Mouse (Mus musculus): ENCODE measurements around the gene Mme. TPM values are rescaled to one million over a fixed set of nuclear protein-coding genes. Genes with fewer than 3 reads are reported as not detected.
A peak's percentile ranks its signal among the peaks of the same experiment; 100 is the strongest.

Gene Mme
- total RNA-seq, 2 experiments from 2014 or later, result 10.5 to 11.1 TPM

DNA sequence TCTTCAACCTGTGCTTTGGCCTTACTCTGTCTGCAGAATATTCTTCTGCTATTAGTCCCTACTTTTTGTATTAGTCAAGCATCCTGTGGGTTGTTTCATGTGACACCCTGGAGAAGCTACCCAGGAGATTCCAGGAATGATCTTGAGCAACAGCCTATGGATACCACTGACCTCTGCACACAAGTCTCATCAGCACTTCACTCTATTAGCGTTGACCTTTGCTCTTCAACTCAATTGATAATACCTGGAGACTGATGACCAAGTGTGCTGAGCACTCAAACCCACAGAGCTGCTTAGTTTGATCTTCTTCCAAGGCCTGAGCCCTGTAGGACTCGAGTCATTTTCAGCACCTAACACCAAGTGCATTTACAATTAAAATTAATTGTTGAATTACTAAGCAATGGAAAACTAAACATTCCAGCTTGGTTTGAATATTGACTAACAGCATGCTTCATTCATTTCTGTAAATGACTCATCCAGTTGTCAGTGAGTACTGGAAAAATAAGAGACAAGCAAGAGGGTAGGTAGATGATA, 107.6 kb downstream of the Mme start:
- DNase-seq, result no peak
- intact Hi-C loops (cut with DNase I), result no loop called here

DNA sequence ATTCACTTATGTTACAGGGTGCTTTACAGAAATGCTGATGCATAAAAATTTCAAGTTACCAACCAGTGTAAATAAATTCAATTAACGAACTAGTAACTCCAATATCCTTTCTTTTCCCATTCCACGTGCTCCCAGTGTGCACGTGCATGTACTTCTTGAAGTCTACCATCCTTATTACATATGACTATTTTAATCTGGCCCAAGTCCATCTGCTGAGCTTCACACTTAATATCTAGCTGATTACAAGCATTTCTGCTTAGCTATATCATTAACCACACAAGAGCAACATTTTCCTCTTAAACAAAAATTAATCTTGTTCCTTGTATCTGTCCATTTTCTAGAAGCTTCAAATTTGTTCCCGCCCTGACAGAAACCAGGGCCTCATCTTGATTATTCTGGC, 108.9 kb downstream of the Mme start:
- DNase-seq, result no peak

DNA sequence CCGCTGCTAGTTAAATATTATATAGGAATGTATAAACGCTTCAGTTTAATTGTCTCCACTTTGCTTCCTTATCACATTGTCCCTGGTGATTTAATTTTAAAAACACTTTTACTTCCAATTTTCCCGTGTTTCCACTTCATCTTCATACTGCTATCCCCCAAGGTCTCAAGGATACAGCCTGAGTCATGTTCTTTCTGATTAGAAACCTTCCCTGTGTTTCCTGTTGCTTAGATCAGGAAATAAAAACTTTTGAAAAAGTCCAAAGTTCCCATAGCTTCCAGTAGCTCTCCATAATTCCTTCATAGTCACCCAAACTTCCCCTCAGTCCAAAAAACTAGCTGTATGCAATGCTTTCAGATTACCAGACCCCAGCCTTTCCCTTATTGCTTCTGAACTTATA, 109.4 kb downstream of the Mme start:
- DNase-seq, result no peak
- intact Hi-C loops (cut with DNase I), result no loop called here

More for the DNA sequence above, 108.9 kb downstream of the Mme start:
- intact Hi-C loops (cut with DNase I), result no loop called here

DNA sequence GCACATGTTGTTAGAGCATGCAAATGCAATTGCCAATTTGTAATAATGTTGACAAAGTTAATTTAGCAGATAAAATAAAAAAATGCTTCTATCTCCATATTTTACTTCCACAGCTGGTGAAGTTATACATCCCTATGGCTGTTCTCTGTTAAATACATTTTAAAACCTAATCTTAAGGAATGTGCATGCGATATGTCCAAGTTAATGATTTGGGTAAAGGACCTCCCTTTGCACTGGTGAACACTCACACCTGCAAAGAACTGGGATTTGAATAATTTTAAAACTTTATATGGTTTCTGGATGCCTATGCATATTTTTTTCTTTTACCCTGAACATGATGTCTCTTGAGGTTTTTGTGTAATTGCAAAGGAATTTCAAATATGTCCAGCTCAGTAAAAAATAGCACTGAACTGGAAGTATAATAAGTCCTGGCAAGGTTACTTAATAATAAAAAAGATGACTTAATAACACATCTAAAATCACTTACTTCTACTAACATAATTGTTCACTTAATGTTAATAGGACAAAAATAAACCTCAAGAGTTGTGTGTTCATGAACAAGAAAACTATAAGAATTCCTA, 110.4 kb downstream of the Mme start:
- intact Hi-C loops (cut with DNase I), result no loop called here
- DNase-seq, result no peak

DNA sequence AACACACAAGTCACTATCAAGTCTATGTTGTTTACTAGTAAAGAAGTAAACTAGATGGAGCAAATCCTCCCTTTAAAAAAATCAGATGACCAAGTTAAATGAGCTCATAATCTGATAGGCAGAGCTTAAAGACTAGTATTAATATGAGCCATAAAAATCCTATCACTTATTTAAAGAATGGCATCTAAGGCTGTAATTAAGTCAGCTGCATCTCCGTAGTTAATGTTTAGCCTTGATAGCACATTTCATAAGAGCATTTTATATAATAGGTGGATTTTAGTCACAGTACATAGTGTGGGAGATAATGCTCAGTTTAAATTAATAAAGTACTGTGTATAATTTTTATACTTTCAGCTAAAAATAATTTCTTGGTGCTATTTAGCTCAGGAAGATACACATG, 118.2 kb downstream of the Mme start:
- DNase-seq, result no peak
- intact Hi-C loops (cut with DNase I), result no loop called here

DNA sequence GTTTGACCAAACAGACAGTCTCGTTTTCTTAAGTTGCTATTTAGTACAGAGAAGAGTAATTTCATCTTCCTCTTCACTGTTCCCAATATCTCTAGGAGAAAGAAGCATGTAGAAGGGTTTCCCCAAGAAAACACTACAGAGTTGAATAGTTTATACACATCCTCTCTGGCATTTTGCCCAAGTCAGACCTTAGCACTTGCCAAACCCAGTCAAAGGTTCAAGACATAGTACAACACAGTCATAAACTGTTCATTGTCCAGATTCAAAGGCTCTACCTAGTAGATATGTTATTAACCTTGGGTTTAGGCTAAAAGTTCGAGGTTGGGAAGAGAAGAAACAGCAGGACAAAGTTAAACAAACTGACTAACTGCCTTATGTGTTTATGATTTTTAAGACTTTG, 143.7 kb downstream of the Mme start:
- DNase-seq, result no peak
- intact Hi-C loops (cut with DNase I), result no loop called here

DNA sequence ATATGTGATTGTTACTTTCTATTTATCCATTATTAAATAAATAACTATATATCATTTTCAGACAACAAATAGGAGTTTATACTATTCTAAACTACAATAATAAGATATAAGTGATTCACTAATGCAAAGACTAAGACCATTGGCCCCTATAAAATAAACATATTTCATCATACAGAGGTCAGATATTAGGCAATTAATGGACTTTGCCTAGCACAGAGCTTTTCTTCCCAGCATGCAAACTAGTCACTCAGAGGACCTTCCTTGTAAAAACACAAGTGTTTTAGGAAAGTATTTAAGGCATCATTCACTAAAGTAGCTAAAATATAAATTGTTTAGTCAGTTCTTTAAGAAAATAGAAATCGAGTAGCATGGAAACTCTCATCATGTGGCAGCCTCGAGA, 149.4 kb downstream of the Mme start:
- intact Hi-C loops (cut with DNase I), result no loop called here
- DNase-seq, result no peak

DNA sequence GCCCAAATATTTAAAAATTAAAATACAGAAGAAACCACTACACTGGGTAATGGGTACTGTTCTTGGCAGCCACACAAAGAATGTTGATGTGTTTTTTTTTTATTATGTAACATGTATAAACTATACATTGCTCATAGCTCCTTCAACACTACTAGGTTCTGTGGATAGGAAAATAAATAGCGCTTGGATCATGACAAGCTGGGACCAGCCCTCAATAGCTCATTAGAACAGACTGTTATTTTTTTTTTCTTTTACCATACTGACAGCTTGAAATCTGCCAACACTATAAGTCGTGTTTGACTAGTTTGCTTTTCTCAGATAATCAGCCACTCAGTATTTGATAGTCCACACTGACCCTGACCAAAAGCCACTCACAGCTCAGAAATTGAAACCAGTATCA, 150.0 kb downstream of the Mme start:
- no peak for DNase-seq
- intact Hi-C loops (cut with DNase I), result no loop called here

DNA sequence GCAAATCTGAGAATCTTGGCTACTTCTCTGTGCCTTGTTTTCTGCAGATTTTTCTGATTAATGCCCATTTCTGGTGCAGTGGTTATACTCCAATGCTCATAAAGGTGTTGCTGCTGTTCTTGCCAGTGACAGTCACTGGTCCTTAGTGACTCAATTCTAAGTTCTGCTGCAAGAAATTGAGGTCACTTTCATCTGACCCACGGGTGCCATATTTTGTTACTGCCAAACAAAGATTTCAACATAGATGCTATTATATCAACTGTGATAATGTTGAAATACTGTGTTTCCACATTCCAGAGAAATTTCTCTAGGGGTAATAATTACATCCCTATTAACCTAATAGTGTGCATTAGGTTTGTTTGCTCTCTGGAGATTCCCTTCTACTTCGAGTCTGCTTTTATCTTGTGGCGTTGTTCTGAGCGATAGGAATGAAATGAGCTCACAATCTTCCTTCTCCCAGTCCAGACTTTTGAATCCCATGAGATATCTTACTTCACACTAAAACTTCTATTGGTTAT, 153.1 kb downstream of the Mme start:
- no peak for DNase-seq
- intact Hi-C loops (cut with DNase I), result no loop called here

DNA sequence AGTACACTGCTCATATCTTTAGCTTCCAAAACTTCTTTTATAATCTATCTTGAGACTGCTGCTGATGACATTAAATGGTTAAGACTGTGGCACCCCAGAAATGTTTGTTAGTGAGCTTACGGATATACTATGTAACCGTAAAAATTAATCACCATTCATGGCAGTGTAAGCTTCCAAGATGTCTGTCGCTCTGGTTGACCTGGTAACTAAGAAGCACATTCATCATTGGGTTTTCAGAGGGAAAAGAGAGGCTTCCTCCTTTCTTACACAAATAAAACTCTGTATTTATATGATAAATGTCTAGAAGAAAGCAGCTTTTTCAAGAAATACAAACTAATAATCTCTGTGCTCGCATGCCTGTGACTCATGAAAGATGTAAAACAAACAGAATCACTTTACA, 156.8 kb downstream of the Mme start:
- intact Hi-C loops (cut with DNase I), result no loop called here

DNA sequence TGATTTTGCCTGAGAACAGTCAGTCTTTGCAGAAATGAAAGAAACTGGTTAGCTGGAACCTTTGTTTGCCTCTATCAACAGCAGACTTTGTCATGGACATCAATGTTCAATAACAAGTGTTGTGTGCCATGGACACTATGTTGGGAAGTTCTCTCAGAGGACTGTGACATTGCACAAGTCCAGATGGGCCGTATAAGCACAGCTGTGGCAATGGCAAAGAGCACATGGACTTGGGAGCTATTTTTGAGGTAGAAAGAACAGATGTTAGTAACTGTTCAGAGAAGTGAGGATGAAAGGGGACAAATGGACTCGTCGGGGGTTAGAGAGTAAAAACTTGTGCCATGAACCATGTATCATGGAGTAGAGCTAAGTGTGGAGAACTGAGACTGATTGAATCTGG, 165.1 kb downstream of the Mme start:
- DNase-seq, result peak; percentile 29 to 42
- intact Hi-C loops (cut with DNase I), result no loop called here

More for the DNA sequence above, 156.8 kb downstream of the Mme start:
- DNase-seq, result no peak

DNA sequence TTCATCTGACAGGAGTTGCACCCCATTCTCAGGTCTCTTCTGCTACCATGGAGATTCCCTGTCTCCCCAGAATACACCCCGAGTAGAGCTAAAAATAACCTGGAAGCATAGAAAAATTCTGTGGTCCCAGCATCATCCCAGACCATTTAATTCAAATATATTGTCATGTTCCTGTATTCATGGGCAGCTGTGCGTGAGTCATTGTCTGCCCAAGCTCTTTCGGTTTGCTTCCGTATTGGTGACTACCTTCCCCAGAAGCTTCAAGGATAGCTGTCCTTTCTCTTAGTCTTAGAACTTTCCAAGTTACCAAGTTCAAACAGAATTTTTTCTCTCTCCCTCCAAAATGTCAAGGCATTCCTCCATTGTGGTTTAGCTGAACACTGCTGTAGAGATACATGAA, 169.7 kb downstream of the Mme start:
- intact Hi-C loops (cut with DNase I), result no loop called here
- DNase-seq, result no peak

DNA sequence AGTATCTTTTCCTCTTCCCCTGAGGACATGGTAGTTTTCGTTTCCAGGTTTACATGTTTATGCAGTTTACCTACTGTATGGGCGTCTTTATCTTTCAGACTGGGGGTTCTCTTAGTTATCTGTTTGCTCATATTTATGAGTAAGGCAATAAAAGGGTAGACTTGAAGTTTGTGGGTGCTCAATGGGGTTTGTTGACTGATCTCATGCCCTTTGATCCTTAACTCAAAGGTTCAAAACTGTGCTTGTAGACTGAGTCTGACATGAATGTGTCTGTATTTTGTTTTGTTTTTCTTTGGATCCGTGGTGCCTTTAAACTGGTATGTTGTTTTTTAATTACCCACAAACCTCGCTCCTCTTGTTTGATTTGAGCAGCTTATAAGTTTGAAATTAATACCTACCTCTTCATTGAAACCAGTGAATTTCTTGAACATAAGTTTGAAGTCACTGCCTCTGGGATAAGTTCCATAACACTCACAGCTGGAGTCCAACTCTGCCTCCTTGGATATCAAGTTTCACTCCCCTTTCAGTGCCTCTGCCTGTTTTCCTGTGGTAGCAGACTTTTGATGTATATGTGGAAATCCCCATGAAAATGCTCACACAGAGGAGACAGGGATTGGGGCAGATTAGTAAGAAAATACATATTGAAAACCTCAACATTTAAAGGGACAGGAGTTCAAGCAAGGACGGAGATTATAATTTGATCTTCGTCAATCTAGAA, 171.0 kb downstream of the Mme start:
- DNase-seq, result no peak
- intact Hi-C loops (cut with DNase I), result no loop called here

DNA sequence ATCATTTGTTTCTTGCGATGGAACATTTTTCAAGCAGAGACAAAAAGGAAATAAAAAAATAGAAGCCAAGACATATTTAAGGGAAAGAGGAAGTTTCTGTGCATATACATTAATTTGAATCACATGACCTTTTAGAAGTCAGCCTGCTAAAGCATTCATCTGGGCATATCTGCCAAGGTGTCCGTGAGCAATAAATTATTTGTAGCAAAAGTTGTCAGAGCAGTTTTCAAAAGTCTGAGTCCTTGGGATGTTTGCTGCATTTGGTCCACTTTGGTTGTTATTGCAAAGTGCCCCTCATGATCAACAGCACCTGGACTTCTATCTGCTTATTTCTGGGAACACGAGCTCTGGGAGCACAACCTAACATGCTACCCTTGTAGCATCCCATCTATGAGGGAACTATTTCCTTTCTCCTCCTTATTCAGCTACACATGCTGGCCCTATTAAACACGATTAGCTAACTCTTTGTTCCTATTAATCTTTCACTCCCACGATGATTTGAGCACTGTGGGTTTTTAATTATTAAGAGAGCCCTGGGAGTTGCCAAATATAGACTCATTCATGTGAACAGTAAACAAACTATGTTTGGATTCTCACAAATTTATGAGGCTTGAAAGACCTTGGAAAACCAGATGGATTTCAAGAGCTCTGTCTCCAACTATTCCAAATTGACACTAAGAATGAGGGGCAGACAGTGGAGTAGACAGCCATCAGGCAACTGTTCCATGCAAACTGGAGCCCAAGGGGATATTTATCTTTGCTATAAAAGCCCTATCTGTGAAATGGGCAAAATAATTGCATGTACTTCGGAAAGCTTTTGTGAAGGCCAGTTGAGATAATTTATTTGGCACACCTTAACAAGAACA, 171.9 kb downstream of the Mme start:
- intact Hi-C loops (cut with DNase I), result no loop called here
- no peak for DNase-seq

DNA sequence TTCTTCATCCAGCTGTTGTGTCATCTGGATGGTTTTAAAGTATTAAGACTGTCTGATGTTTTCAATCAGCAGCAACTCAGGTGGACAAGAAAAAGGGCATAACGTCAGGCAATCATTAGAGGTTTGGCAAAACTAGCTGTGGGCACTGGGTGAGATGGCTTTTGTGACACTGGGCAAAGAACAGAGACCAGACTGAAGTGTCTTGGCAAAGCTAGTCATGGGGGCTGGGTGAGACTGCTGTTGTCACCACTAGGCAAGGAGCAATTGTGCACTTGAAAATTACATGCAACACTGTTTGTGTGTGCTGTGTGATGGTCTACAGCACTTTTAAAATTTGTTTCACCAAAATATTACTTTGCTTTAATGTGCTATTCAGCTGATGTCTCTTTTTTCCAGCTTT, 175.9 kb downstream of the Mme start:
- peak; percentile 75 to 77 for DNase-seq
- intact Hi-C loops (cut with DNase I), result no loop called here

DNA sequence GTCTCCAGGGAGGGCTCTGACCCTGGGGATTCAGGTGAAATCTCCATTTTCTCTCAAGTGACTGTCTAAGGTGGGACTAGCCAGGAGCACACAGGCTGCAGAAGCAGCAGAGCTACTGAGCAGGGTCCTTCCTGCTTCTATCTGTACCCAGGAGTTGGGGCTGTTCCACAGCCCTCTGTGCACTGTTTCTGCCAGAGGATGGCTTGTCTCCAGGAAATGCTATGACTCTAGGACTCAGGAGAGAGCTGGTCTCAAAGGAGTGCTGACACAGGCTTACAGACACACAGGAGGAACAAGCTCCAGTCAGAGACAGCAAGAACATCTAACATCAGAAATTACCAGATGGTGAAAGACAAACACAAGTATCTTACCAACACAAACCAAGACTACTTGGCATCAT, 176.4 kb downstream of the Mme start:
- peak; percentile 58 to 67 for DNase-seq

DNA sequence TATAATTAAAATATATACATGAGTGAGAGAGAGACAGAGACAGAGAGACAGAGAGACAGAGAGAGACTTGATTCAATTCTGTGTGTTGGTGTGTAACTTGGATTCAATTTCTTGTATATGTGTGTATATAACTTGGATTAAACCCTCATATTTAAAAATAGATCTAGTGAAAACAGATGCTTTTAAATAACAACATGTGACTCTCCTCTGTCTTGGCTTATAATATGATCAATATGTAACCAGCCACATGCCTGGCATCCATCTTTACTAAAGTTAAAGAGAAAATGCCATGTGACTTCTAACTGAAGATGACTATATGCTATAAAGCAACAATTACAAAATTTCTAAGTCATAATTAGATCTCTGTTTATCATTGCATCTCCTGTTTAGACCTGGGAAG, 182.2 kb downstream of the Mme start:
- no peak for DNase-seq
- intact Hi-C loops (cut with DNase I), result no loop called here

More for the DNA sequence above, 176.4 kb downstream of the Mme start:
- intact Hi-C loops (cut with DNase I), result no loop called here
